Mouse (Mus musculus) kidney, postnatal 10 days (tissue): ENCODE results near the gene Rex2.
"Not testable (repeated sequence)": the region's sequence is repeated elsewhere in the genome, so short reads cannot be mapped to it uniquely, and the experiment has no call there.

ENCODE experiments used
- DNase-seq: peaks from one replicate; pipeline ENCODE4 v3.0.0; 2021; ENCODE audit warnings: mixed read lengths

Gene Rex2

DNA sequence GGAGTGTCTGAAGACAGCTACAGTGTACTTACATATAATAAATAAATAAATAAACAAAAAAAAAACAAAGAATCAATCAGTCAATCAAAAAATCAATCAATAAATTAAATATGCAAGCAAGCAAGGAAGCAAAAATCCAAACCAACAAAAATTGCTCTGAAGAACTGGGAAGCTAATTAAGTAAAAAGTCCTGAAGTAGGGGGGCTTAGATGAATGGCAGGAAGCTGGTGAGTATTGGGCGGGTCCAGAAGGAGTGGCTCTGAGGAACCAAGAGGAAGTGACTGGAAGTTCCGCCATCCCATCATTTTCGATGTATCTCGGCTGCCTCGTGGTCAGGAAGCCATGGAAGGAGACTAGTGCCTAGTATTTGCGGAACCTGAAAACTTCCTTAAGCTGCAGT is at the start of gene Rex2:
Gene Rex2 (plus strand): TSS at position 301 of the 400 bp plus-strand sequence.
- not testable (repeated sequence) for DNase-seq

DNA sequence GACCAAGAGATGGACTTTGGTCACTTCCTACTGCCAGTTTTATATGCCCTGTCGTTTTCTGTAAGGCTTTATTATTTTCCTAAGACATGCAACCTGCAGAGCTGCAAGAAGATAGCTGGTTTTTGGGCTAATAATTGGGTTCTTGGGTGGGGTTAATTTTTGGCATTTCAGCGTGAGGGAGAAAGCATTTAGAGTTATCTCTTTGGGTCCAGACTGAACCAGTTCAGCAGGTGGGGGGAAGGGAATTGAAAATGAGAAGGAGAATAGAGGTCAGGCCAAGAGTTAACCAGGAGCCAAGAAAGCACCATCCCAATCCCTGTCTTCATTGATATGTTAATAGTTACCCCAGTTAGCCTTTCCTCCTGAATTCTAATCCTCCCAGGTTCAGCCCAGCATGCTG is 45.1 kb upstream of the Rex2 start:
- DNase-seq, result not testable (repeated sequence)

DNA sequence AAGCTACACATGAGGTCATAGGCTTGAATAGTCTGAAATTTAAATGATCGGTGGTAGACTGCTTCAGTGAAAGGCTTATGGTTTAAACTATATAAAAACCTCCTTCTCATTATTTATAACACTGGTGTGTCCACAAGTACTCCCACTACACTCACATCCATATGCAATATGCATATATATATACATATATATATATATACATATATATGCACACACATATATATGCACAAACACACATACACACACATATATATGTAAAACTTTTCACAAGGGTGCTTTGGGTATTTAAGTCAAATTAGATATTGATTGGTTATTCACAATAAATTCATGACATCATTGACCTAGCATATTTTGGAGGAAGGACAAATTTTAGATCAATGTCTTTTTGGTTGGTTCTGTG is 3.2 kb upstream of the Rex2 start:
- DNase-seq, result not testable (repeated sequence)

- DNase-seq, result not testable (repeated sequence)
Observed at GRCm38 (mm10) chr4:147026374-147026773, 4.7 kb downstream of the Rex2 start.

DNA sequence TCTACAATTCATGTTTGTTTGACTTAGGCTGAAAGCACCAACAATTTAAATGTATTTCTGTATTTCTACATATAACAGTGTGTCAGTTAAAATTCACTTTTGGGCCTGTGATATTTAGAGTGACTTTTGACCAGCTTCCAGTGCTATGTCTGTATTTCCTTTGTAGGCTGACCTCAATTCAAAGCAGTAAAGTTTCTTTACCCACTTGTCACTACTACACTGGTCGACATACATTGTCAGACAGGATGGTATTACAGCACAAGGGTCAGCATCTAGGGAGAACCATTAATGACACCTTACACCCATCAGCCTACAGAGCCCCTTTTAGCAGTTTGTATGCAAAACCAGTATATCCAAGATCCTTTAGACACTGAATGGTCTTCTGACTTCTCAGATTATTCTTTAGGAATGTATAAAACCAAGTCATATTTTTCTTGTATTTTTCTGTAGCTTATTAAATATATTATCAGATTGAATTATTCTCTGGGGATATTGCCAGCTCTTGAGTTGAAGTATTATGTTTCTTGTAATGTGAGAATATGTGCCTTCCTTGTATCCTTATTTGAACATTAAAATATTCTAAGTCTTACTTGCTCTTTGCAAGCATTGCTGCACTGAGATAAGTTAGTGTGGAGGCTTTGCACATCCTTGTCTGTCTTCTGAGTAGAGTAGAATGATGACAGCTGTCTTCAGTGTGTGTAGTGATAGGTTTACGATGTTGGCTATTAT is 9.8 kb downstream of the Rex2 start:
- DNase-seq, result not testable (repeated sequence)

GRCm38 (mm10) chr4:147063768-147064167 is 42.1 kb downstream of the Rex2 start:
- not testable (repeated sequence) for DNase-seq

- not testable (repeated sequence) for DNase-seq
Observed at GRCm38 (mm10) chr4:147065861-147066260, 44.2 kb downstream of the Rex2 start.

- DNase-seq, result not testable (repeated sequence)
Observed at GRCm38 (mm10) chr4:147066380-147066779, 44.7 kb downstream of the Rex2 start.

DNA sequence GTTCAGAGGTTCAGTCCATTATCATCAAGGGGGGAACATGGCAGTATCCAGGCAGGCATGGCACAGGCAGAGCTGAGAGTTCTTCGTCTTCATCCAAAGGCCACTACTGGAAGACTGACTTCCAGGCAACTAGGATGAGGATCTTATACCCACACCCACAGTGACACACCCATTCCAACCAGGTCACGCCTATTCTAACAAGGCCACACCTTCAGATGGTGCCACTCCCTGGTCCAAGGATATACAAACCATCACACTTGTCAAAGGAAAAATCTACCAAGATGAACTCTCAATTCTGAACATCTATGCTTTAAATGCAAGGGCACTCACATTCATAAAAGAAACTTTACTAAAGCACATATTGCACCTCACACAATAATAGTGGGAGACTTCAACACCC is 74.0 kb downstream of the Rex2 start:
- not testable (repeated sequence) for DNase-seq

- peak; percentile 12 for DNase-seq
Observed at GRCm38 (mm10) chr4:147101666-147102626, 80.3 kb downstream of the Rex2 start.

DNA sequence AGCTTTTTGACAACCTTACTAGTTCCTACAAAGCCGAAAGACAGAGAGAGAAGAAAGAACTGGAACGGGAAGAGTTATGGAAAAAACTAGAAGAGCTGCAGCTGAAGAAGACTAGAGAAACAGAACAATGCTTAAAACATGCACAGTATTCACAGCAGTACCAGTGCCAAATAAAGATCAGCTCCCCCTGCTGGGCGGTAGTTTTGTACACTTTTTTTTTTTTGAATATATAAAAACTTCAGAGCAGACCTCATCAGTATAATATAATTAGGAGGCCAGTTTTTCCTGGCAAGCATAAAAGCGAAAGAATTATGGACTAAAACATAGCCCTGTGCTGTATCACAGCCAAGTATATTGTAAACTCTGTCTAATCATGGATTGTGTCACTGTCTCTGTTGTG is 82.2 kb downstream of the Rex2 start:
- peak; percentile 18 for DNase-seq
